Mouse (Mus musculus) CH12.LX (cell line): Measurements from ENCODE around the gene Aldh3b2. TPM values are rescaled to one million over a fixed set of nuclear protein-coding genes. Genes with fewer than 3 reads are reported as not detected.

ENCODE experiments used
- DNase-seq: peaks from one replicate; pipeline ENCODE4 v3.0.0-alpha.2; 2013; ENCODE audit errors: extremely low read depth
- H3K27ac ChIP-seq: 2 replicates; pipeline ENCODE4 v1.5.1; 2012; ENCODE audit warnings: low read depth, mild to moderate bottlenecking, control low read depth, moderate library complexity; ENCODE audit not compliant: insufficient read depth
- H3K27me3 ChIP-seq: replicated peaks from 2 replicates; pipeline ENCODE3; 2012; ENCODE audit warnings: inconsistent platforms
- H3K36me3 ChIP-seq, 2 experiments: replicated peaks in 1 of 2; 2 replicates each; pipeline versions ENCODE3 to v1.6.1; 2012; ENCODE audit warnings: inconsistent platforms in 1 of 2, low read length in 1 of 2, mild to moderate bottlenecking in 1 of 2, mixed read lengths in 1 of 2, moderate library complexity in 1 of 2; ENCODE audit not compliant: control insufficient read depth in 1 of 2, insufficient read depth in 1 of 2
- H3K4me1 ChIP-seq, 2 experiments: 2 replicates each; pipeline ENCODE4 v1.6.1; 2012; ENCODE audit warnings: inconsistent platforms in 1 of 2, moderate library complexity in 1 of 2; ENCODE audit not compliant: insufficient read depth in 2 of 2, control insufficient read depth in 1 of 2
- H3K4me2 ChIP-seq: 2 replicates; pipeline ENCODE4 v1.6.1; 2012; ENCODE audit warnings: low read depth, mild to moderate bottlenecking, control low read depth; ENCODE audit not compliant: poor library complexity, insufficient read depth, severe bottlenecking
- H3K4me3 ChIP-seq, 3 experiments: fragments of 150-350 bp in 1 of 3; sonication (generic) in 1 of 3; replicated peaks in 1 of 3; 2 replicates each; pipeline versions ENCODE3 to v1.5.1; 2011 to 2012; ENCODE audit warnings: low read depth in 2 of 3, low read length in 2 of 3, mild to moderate bottlenecking in 2 of 3, moderate library complexity in 2 of 3, control low read depth in 1 of 3, improper control_type of control experiment in 1 of 3, inconsistent platforms in 1 of 3, mixed read lengths in 1 of 3; ENCODE audit not compliant: poor library complexity in 1 of 3
- H3K79me2 ChIP-seq: replicated peaks from 2 replicates; pipeline ENCODE4 v1.6.1; 2012; ENCODE audit warnings: mild to moderate bottlenecking, moderate library complexity; ENCODE audit not compliant: control insufficient read depth, poor library complexity, insufficient read depth, severe bottlenecking; ENCODE audit errors: extremely low read depth
- H3K9ac ChIP-seq: 2 replicates; pipeline ENCODE4 v1.6.1; 2012; ENCODE audit warnings: low read depth, mild to moderate bottlenecking, control low read depth, moderate library complexity; ENCODE audit not compliant: insufficient read depth
- H3K9me3 ChIP-seq: replicated peaks from 2 replicates; pipeline ENCODE3; 2012; ENCODE audit warnings: low read length, inconsistent platforms, mixed read lengths
- CHD1 ChIP-seq: IDR thresholded peaks from 2 replicates; pipeline ENCODE4 v1.6.1; 2012; ENCODE audit warnings: low read depth, low read length, improper control_type of control experiment, inconsistent platforms
- CHD2 ChIP-seq: IDR thresholded peaks from 2 replicates; pipeline ENCODE4 v1.6.1; 2011; ENCODE audit warnings: low read length, improper control_type of control experiment
- E2F4 ChIP-seq: IDR thresholded peaks from 2 replicates; pipeline ENCODE4 v1.6.1; 2011; ENCODE audit warnings: low read depth, low read length, improper control_type of control experiment; ENCODE audit not compliant: insufficient replicate concordance
- ELF1 ChIP-seq: IDR thresholded peaks from 2 replicates; pipeline ENCODE4 v1.6.1; 2014; ENCODE audit warnings: low read depth, mild to moderate bottlenecking, inconsistent platforms, low read length, improper control_type of control experiment
- EP300 ChIP-seq: IDR thresholded peaks from 2 replicates; pipeline ENCODE4 v1.6.1; 2011; ENCODE audit warnings: low read length, improper control_type of control experiment
- ETS1 ChIP-seq: conservative IDR thresholded peaks from 2 replicates; pipeline ENCODE4 v1.6.1; 2012; ENCODE audit warnings: low read depth, mild to moderate bottlenecking, inconsistent platforms, low read length, improper control_type of control experiment, moderate library complexity
- GABPA ChIP-seq: IDR thresholded peaks from 2 replicates; pipeline ENCODE4 v1.6.1; 2012; ENCODE audit warnings: low read depth, low read length, improper control_type of control experiment, inconsistent platforms; ENCODE audit not compliant: insufficient replicate concordance
- HCFC1 ChIP-seq: IDR thresholded peaks from 2 replicates; pipeline ENCODE4 v1.6.1; 2012; ENCODE audit warnings: low read depth, mild to moderate bottlenecking, inconsistent platforms, low read length, improper control_type of control experiment
- IRF4 ChIP-seq: IDR thresholded peaks from 2 replicates; pipeline ENCODE4 v1.6.1; 2014; ENCODE audit warnings: low read depth, mild to moderate bottlenecking, inconsistent platforms, low read length, improper control_type of control experiment
- JUND ChIP-seq: conservative IDR thresholded peaks from 2 replicates; pipeline ENCODE4 v1.6.1; 2011; ENCODE audit warnings: low read depth, low read length, improper control_type of control experiment
- MAFK ChIP-seq: IDR thresholded peaks from 2 replicates; pipeline ENCODE4 v1.6.1; 2011; ENCODE audit warnings: low read length, improper control_type of control experiment; ENCODE audit not compliant: insufficient replicate concordance
- MAZ ChIP-seq: IDR thresholded peaks from 2 replicates; pipeline ENCODE4 v1.6.1; 2012; ENCODE audit warnings: low read depth, mild to moderate bottlenecking, inconsistent platforms, low read length, improper control_type of control experiment, moderate library complexity
- MEF2A ChIP-seq: IDR thresholded peaks from 2 replicates; pipeline ENCODE4 v1.6.1; 2014; ENCODE audit warnings: low read depth, mild to moderate bottlenecking, inconsistent platforms, low read length, improper control_type of control experiment, borderline replicate concordance
- MXI1 ChIP-seq: IDR thresholded peaks from 2 replicates; pipeline ENCODE4 v1.6.1; 2011; ENCODE audit warnings: mild to moderate bottlenecking, low read depth, low read length, improper control_type of control experiment
- MYC ChIP-seq: IDR thresholded peaks from 2 replicates; pipeline ENCODE4 v1.6.1; 2011; ENCODE audit warnings: low read depth, mild to moderate bottlenecking, improper control_type of control experiment, low read length
- NRF1 ChIP-seq: IDR thresholded peaks from 2 replicates; pipeline ENCODE4 v1.6.1; 2014; ENCODE audit warnings: low read depth, mild to moderate bottlenecking, inconsistent platforms, low read length, improper control_type of control experiment, moderate library complexity
- RAD21 ChIP-seq: IDR thresholded peaks from 2 replicates; pipeline ENCODE4 v1.6.1; 2011; ENCODE audit warnings: low read depth, mild to moderate bottlenecking, low read length, improper control_type of control experiment, moderate library complexity
- RCOR1 ChIP-seq: conservative IDR thresholded peaks from 2 replicates; pipeline ENCODE4 v1.6.1; 2012; ENCODE audit warnings: low read depth, mild to moderate bottlenecking, inconsistent platforms, low read length, improper control_type of control experiment
- SIN3A ChIP-seq: IDR thresholded peaks from 2 replicates; pipeline ENCODE4 v1.6.1; 2012; ENCODE audit warnings: low read length, improper control_type of control experiment, inconsistent platforms
- TBP ChIP-seq: conservative IDR thresholded peaks from 2 replicates; pipeline ENCODE4 v1.6.1; 2011; ENCODE audit warnings: low read depth, low read length, improper control_type of control experiment
- TCF12 ChIP-seq: IDR thresholded peaks from 2 replicates; pipeline ENCODE4 v1.6.1; 2014; ENCODE audit warnings: low read depth, mild to moderate bottlenecking, inconsistent platforms, low read length, improper control_type of control experiment
- UBTF ChIP-seq: IDR thresholded peaks from 2 replicates; pipeline ENCODE4 v1.6.1; 2012; ENCODE audit warnings: low read depth, mild to moderate bottlenecking, inconsistent platforms, low read length, improper control_type of control experiment, moderate library complexity
- USF1 ChIP-seq: IDR thresholded peaks from 2 replicates; pipeline ENCODE4 v1.6.1; 2014; ENCODE audit warnings: low read depth, mild to moderate bottlenecking, inconsistent platforms, low read length, improper control_type of control experiment
- ZC3H11A ChIP-seq: IDR thresholded peaks from 2 replicates; pipeline ENCODE4 v1.6.1; 2012; ENCODE audit warnings: low read depth, mild to moderate bottlenecking, inconsistent platforms, low read length, improper control_type of control experiment
- ZKSCAN1 ChIP-seq: IDR thresholded peaks from 2 replicates; pipeline ENCODE4 v1.6.1; 2012; ENCODE audit warnings: low read depth, inconsistent platforms, low read length, improper control_type of control experiment, borderline replicate concordance
- ZMIZ1 ChIP-seq: IDR thresholded peaks from 2 replicates; pipeline ENCODE4 v1.6.1; 2012; ENCODE audit warnings: low read depth, mild to moderate bottlenecking, inconsistent platforms, low read length, improper control_type of control experiment
- dilution Hi-C: fragments of 300-500 bp; cut with MboI; formaldehyde crosslinking; loops from 2 replicates; pipeline ENCODE4 v1.14.3; 2020; ENCODE audit warnings: low sequenced_read_pairs; ENCODE audit not compliant: extremely low pct_unique_long_range_greater_than_20kb, extremely low pct_ligation_motif_present
- in situ Hi-C: fragments of 300-500 bp; cut with MboI; formaldehyde crosslinking; loops from 3 replicates; pipeline ENCODE4 v1.14.3; 2019; ENCODE audit warnings: low sequenced_read_pairs, low pct_ligation_motif_present, low pct_unique_long_range_greater_than_20kb, mixed read lengths
- polyA plus RNA-seq: library from polyadenylated mRNA; unstranded; fragments of >175 nt; gene quantifications from 2 replicates; pipeline ENCODE4 v1.2.1, GENCODE M21; 2012; ENCODE audit warnings: low read depth; ENCODE audit not compliant: insufficient read length
- total RNA-seq, 2 experiments: library from RNA; depleted of rRNA; stranded (reverse); fragments of 300-350 nt in 1 of 2; fragments of >200 nt in 1 of 2; gene quantifications; 2 replicates each; pipeline ENCODE4 v1.2.3; 2012 to 2014

Gene Aldh3b2
- total and polyA plus RNA-seq, 3 experiments = not detected

GRCm38 (mm10) chr19:3950331-3950730 is 21.8 kb upstream of the Aldh3b2 start:
- in situ Hi-C loops = no loop called here
- H3K27ac ChIP-seq = no peak overlapping the region
- H3K4me1 ChIP-seq = peaks cover 3 to 27% of the 10 kb centered on the region in 2 experiments
- no peak overlapping the region for H3K4me3 ChIP-seq
- H3K9ac ChIP-seq = no peak overlapping the region
- no peaks in the 10 kb centered on the region for H3K79me2 ChIP-seq
- no peaks in the 10 kb centered on the region for H3K27me3 ChIP-seq
- H3K36me3 ChIP-seq = peaks cover 39 to 51% of the 10 kb centered on the region in 2 experiments
- no peak for DNase-seq
- dilution Hi-C loops = no loop called here
- no peak overlapping the region for H3K4me2 ChIP-seq
- no peaks in the 10 kb centered on the region for H3K9me3 ChIP-seq
- TF ChIP-seq CHD1 (no peak), E2F4 (no peak), MYC (no peak), ZMIZ1 (no peak), MXI1 (no peak), GABPA (no peak), TCF12 (no peak), ETS1 (no peak), RAD21 (no peak), MAZ (no peak), EP300 (no peak), JUND (no peak), HCFC1 (no peak)
- TF ChIP-seq, all 38 proteins: peak for 0

- no peak for TF ChIP-seq GABPA
- TF ChIP-seq ZKSCAN1 = no peak
- TF ChIP-seq USF1 = no peak
- TF ChIP-seq MEF2A = no peak
- TF ChIP-seq MXI1 = no peak
- TF ChIP-seq EP300 = no peak
- TF ChIP-seq SIN3A = no peak
- no peak for TF ChIP-seq CHD2
- no peak for TF ChIP-seq ELF1
- no peak for TF ChIP-seq ZMIZ1
- no peak for TF ChIP-seq NRF1
- no peak for TF ChIP-seq MAFK
- no peak for TF ChIP-seq ZC3H11A
- no peak for TF ChIP-seq IRF4
- no peak for TF ChIP-seq RAD21
- TF ChIP-seq RCOR1 = no peak
- TF ChIP-seq TCF12 = no peak
- no peak for TF ChIP-seq TBP
- TF ChIP-seq UBTF = no peak
- TF ChIP-seq, all 38 proteins: peak for 0
Observed at GRCm38 (mm10) chr19:3951461-3951860, 20.7 kb upstream of the Aldh3b2 start.

More at GRCm38 (mm10) chr19:3951461-3951860, 20.7 kb upstream of the Aldh3b2 start:
- Histone ChIP-seq H3K9ac (no peak overlapping the region), H3K79me2 (no peaks in the 10 kb centered on the region), H3K9me3 (no peaks in the 10 kb centered on the region), H3K27me3 (no peaks in the 10 kb centered on the region), H3K27ac (no peak overlapping the region), H3K36me3 (peaks cover 35 to 41% of the 10 kb centered on the region in 2 experiments), H3K4me1 (peaks cover 2 to 16% of the 10 kb centered on the region in 2 experiments; a peak in 3 of 4 replicates), H3K4me3 (no peak overlapping the region), H3K4me2 (no peak overlapping the region)
- dilution Hi-C loops (no loop called here), in situ Hi-C loops (no loop called here)
- DNase-seq = no peak
